Mouse (Mus musculus) CH12.LX (cell line): ENCODE measurements around the gene Zfp609.

ENCODE experiments used
- CHD2 ChIP-seq: IDR thresholded peaks from 2 replicates; pipeline ENCODE4 v1.6.1; 2011; ENCODE audit warnings: low read length, improper control_type of control experiment
- MAZ ChIP-seq: IDR thresholded peaks from 2 replicates; pipeline ENCODE4 v1.6.1; 2012; ENCODE audit warnings: low read depth, mild to moderate bottlenecking, inconsistent platforms, low read length, improper control_type of control experiment, moderate library complexity
- RCOR1 ChIP-seq: conservative IDR thresholded peaks from 2 replicates; pipeline ENCODE4 v1.6.1; 2012; ENCODE audit warnings: low read depth, mild to moderate bottlenecking, inconsistent platforms, low read length, improper control_type of control experiment
- TCF12 ChIP-seq: IDR thresholded peaks from 2 replicates; pipeline ENCODE4 v1.6.1; 2014; ENCODE audit warnings: low read depth, mild to moderate bottlenecking, inconsistent platforms, low read length, improper control_type of control experiment
- USF1 ChIP-seq: IDR thresholded peaks from 2 replicates; pipeline ENCODE4 v1.6.1; 2014; ENCODE audit warnings: low read depth, mild to moderate bottlenecking, inconsistent platforms, low read length, improper control_type of control experiment
- USF2 ChIP-seq: conservative IDR thresholded peaks from 2 replicates; pipeline ENCODE4 v1.6.1; 2011; ENCODE audit warnings: low read depth, low read length, improper control_type of control experiment
- ZC3H11A ChIP-seq: IDR thresholded peaks from 2 replicates; pipeline ENCODE4 v1.6.1; 2012; ENCODE audit warnings: low read depth, mild to moderate bottlenecking, inconsistent platforms, low read length, improper control_type of control experiment

DNA sequence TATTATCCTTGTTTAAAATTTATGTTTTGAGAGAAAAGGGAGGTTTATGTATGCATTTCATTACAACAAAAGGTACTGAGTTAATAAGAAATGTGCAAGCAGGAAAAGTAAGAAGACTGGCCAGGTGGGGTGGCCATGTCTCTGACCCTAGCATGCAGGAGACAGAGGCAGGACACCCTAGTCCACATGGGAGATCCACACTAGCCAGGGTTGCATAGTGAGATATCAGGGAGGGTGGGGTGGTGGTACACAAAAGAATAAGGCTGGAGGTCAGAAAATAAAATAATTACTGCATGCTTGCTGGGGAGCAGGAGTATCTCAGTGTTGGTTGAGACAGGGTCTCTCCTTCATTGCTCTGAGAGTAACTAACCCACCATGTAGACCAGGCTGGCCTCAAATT, 84.0 kb downstream of the Zfp609 start:
- TF ChIP-seq MAZ (no peak), RCOR1 (no peak), CHD2 (no peak), USF2 (no peak), ZC3H11A (no peak), USF1 (no peak), TCF12 (no peak)
